Mouse (Mus musculus) ES-E14 (cell line): ENCODE results near the gene Zfp326.

Experiments used
- CHD2 ChIP-seq: IDR thresholded peaks from 2 replicates; pipeline ENCODE4 v1.6.1; 2014; ENCODE audit warnings: mild to moderate bottlenecking, low read depth, low read length, inconsistent platforms
- HCFC1 ChIP-seq: IDR thresholded peaks from 2 replicates; pipeline ENCODE4 v1.6.1; 2012; ENCODE audit warnings: low read length, inconsistent platforms, borderline replicate concordance; ENCODE audit not compliant: insufficient read depth
- MAFK ChIP-seq: IDR thresholded peaks from 2 replicates; pipeline ENCODE4 v1.6.1; 2014; ENCODE audit warnings: mild to moderate bottlenecking, low read depth, low read length, inconsistent platforms; ENCODE audit not compliant: insufficient read depth
- ZC3H11A ChIP-seq: IDR thresholded peaks from 2 replicates; pipeline ENCODE4 v1.6.1; 2012; ENCODE audit warnings: low read depth, mild to moderate bottlenecking, inconsistent platforms, low read length, borderline replicate concordance
- ZNF384 ChIP-seq: IDR thresholded peaks from 2 replicates; pipeline ENCODE4 v1.6.1; 2012; ENCODE audit warnings: low read depth, low read length, inconsistent platforms

DNA sequence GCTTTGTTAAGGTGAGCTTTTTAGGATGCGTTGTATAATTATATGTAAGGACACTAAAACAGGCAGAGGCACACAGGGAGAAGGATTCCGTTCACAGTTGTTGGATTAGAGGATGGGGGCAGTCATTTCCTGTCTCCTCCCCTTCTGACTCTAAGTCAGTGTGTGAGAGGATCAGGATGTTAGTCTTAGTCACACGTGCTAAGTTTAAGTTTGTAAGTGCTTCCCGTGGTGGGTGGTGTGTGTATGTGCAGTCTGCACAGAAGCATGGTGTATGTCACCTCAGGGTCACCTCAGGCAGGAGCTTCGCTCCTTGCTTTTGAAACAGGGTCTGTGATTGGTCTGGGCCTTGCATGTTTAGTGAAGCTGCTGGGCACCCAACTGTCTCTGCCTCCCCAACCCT lies 35.1 kb downstream of the Zfp326 start:
- no peak for TF ChIP-seq CHD2
- TF ChIP-seq ZC3H11A, result no peak
- no peak for TF ChIP-seq MAFK
- TF ChIP-seq HCFC1, result no peak
- TF ChIP-seq ZNF384, result no peak
